Comparison of ENCODE assay signal across 8 mouse cellular contexts in genomic region chr13:23491990-23492389, GRCm38 (mm10). TPM values are rescaled to one million over a fixed set of nuclear protein-coding genes. Genes with fewer than 3 reads are reported as not detected.
A peak's percentile ranks its signal among the peaks of the same experiment; 100 is the strongest.
DNase-seq lines count a peak whose midpoint lies in the region; ATAC-seq and TF ChIP-seq lines count a peak whose summit lies in the region.

No protein-coding gene starts in this region.

- H3K4me2 ChIP-seq in embryonic facial prominence, embryonic 15.5 days (replicated peaks) = peak overlapping the region; percentile 37; the same call in 1 of the 2 replicates
- peak overlapping the region; percentile 27; the same call in 1 of the 2 replicates for H3K4me2 ChIP-seq in limb, embryonic 11.5 days (ENCODE audit: low read depth, severe bottlenecking)
- H3K4me2 ChIP-seq in neural tube, embryonic 15.5 days = peak overlapping the region; percentile 48

- H3K9me3 ChIP-seq in embryonic facial prominence, embryonic 15.5 days (replicated peaks) = no peaks in the 10 kb centered on the region
- no peaks in the 10 kb centered on the region for H3K9me3 ChIP-seq in limb, embryonic 11.5 days (ENCODE audit: control insufficient read depth, low read length)
- H3K9me3 ChIP-seq in neural tube, embryonic 15.5 days (replicated peaks) = no peaks in the 10 kb centered on the region

- H3K36me3 ChIP-seq in embryonic facial prominence, embryonic 15.5 days = no peaks in the 10 kb centered on the region
- H3K36me3 ChIP-seq in limb, embryonic 11.5 days (ENCODE audit: control insufficient read depth, insufficient read depth, low read length) = no peaks in the 10 kb centered on the region
- H3K36me3 ChIP-seq in neural tube, embryonic 15.5 days = no peaks in the 10 kb centered on the region

- 10% methylated on average over 14 of the region's 14 CpGs for WGBS in embryonic facial prominence, embryonic 15.5 days
- WGBS in limb, embryonic 11.5 days = 10% methylated on average over 14 of the region's 14 CpGs
- WGBS in neural tube, embryonic 15.5 days = 4% methylated on average over 14 of the region's 14 CpGs

- H3K27ac ChIP-seq in layer of hippocampus, adult 2 months = no peak overlapping the region
- H3K27ac ChIP-seq in embryonic facial prominence, embryonic 15.5 days (replicated peaks) = no peak overlapping the region
- H3K27ac ChIP-seq in limb, embryonic 11.5 days (replicated peaks; ENCODE audit: low read depth, low read length) = no peak overlapping the region
- no peak overlapping the region for H3K27ac ChIP-seq in neural tube, embryonic 15.5 days (replicated peaks)

- H3K4me3 ChIP-seq in layer of hippocampus, adult 2 months = peak overlapping the region; percentile 17; the same call in 1 of the 2 replicates
- peak overlapping the region; percentile 27 for H3K4me3 ChIP-seq in embryonic facial prominence, embryonic 15.5 days (replicated peaks)
- H3K4me3 ChIP-seq in limb, embryonic 11.5 days (ENCODE audit: low read depth, low read length) = no peak overlapping the region
- H3K4me3 ChIP-seq in neural tube, embryonic 15.5 days (replicated peaks) = peak overlapping the region; percentile 26

- DNase-seq in layer of hippocampus, adult 2 months (ENCODE audit: low spot score in 2 of 2) = no peak
- no peak for DNase-seq in layer of hippocampus, postnatal 25 days (ENCODE audit: extremely low spot score in 1 of 2, low spot score in 1 of 2)
- no peak for DNase-seq in limb, embryonic 11.5 days (ENCODE audit: low spot score)
- no peak for DNase-seq in urinary bladder, adult 18-20 months (ENCODE audit: low spot score in 2 of 2)
- no peak for DNase-seq in cerebellum, postnatal 25 days
- DNase-seq in cerebellum, adult 9-10 months = no peak

- no peak for TF ChIP-seq CTCF in layer of hippocampus, adult 2 months (conservative IDR thresholded peaks at IDR 0.05)

- ATAC-seq in embryonic facial prominence, embryonic 15.5 days (ENCODE audit: insufficient number of reproducible peaks, low FRiP score, low TSS enrichment, low read depth) = no peak
- no peak for ATAC-seq in limb, embryonic 11.5 days (ENCODE audit: insufficient number of reproducible peaks, low FRiP score, low TSS enrichment, low read depth)
- ATAC-seq in neural tube, embryonic 15.5 days (ENCODE audit: low FRiP score) = no peak

- no peak overlapping the region for H3K9ac ChIP-seq in embryonic facial prominence, embryonic 15.5 days
- no peak overlapping the region for H3K9ac ChIP-seq in limb, embryonic 11.5 days (ENCODE audit: low read length)
- H3K9ac ChIP-seq in neural tube, embryonic 15.5 days (replicated peaks) = no peak overlapping the region

- 0 out of 2 replicates have a peak, but pooled peaks cover 5% of the 10 kb centered on the region for H3K4me1 ChIP-seq in embryonic facial prominence, embryonic 15.5 days
- H3K4me1 ChIP-seq in limb, embryonic 11.5 days (ENCODE audit: control insufficient read depth, insufficient read depth, low read length) = no peaks in the 10 kb centered on the region; the same call in 1 of the 2 replicates
- peaks cover 12% of the 10 kb centered on the region for H3K4me1 ChIP-seq in neural tube, embryonic 15.5 days

- no peaks in the 10 kb centered on the region for H3K27me3 ChIP-seq in embryonic facial prominence, embryonic 15.5 days
- no peaks in the 10 kb centered on the region for H3K27me3 ChIP-seq in limb, embryonic 11.5 days (ENCODE audit: control insufficient read depth, insufficient read depth, low read length)
- H3K27me3 ChIP-seq in neural tube, embryonic 15.5 days (replicated peaks) = 0 out of 2 replicates have a peak, but pooled peaks cover under 1% of the 10 kb centered on the region

RNA-seq across cellular contexts. Expression of gene Btn2a2, which starts 3.3 kb away (rescaled TPM):
- under 1 TPM; 0.49 to 0.52 TPM for total RNA-seq in layer of hippocampus, adult 2 months (2021)
- total RNA-seq in layer of hippocampus, postnatal 25 days (2021) = under 1 TPM; 0.59 to 0.66 TPM
- polyA plus RNA-seq in embryonic facial prominence, embryonic 15.5 days (2015; fragmentation: Nextera tagmentation; extraction: Ambion mirVana) = 0.55 and 0.65 TPM in 2 replicates
- 1.3 and 2.2 TPM in 2 replicates for polyA plus RNA-seq in limb, embryonic 11.5 days (2014; fragmentation: Nextera tagmentation; extraction: Ambion mirVana)
- polyA plus RNA-seq in neural tube, embryonic 15.5 days (2015; fragmentation: Nextera tagmentation; extraction: Ambion mirVana) = 0.14 and 0.22 TPM in 2 replicates

RNA-seq across cellular contexts. Expression of gene Btn1a1, which starts 26.3 kb away (rescaled TPM):
- not detected for total RNA-seq in layer of hippocampus, adult 2 months (2021)
- not detected for total RNA-seq in layer of hippocampus, postnatal 25 days (2021)
- polyA plus RNA-seq in embryonic facial prominence, embryonic 15.5 days (2015; fragmentation: Nextera tagmentation; extraction: Ambion mirVana) = 0.04 TPM in 1 of 2 replicates, not detected in the other
- not detected in 2 replicates for polyA plus RNA-seq in limb, embryonic 11.5 days (2014; fragmentation: Nextera tagmentation; extraction: Ambion mirVana)
- polyA plus RNA-seq in neural tube, embryonic 15.5 days (2015; fragmentation: Nextera tagmentation; extraction: Ambion mirVana) = 0.15 TPM in 1 of 2 replicates, not detected in the other

RNA-seq across cellular contexts. Expression of gene Hist1h4h, which starts 38.9 kb away (rescaled TPM):
- 100 to 1,000 TPM; 333 to 344 TPM for total RNA-seq in layer of hippocampus, adult 2 months (2021)
- 100 to 1,000 TPM; 289 to 367 TPM for total RNA-seq in layer of hippocampus, postnatal 25 days (2021)
- polyA plus RNA-seq in embryonic facial prominence, embryonic 15.5 days (2015; fragmentation: Nextera tagmentation; extraction: Ambion mirVana) = 6.1 and 7.1 TPM in 2 replicates
- 4.0 and 5.6 TPM in 2 replicates for polyA plus RNA-seq in limb, embryonic 11.5 days (2014; fragmentation: Nextera tagmentation; extraction: Ambion mirVana)
- polyA plus RNA-seq in neural tube, embryonic 15.5 days (2015; fragmentation: Nextera tagmentation; extraction: Ambion mirVana) = 1.5 and 4.5 TPM in 2 replicates

RNA-seq across cellular contexts. Expression of gene Hist1h2af, which starts 41.7 kb away (rescaled TPM):
- total RNA-seq in layer of hippocampus, adult 2 months (2021) = 10 to 100 TPM in 1 of 2 experiments, 1 to 10 TPM in 1; 6.9 to 12.2 TPM
- 10 to 100 TPM in 1 of 2 experiments, 1 to 10 TPM in 1; 7.8 to 12.2 TPM for total RNA-seq in layer of hippocampus, postnatal 25 days (2021)
- polyA plus RNA-seq in embryonic facial prominence, embryonic 15.5 days (2015; fragmentation: Nextera tagmentation; extraction: Ambion mirVana) = 2.7 and 3.4 TPM in 2 replicates
- polyA plus RNA-seq in limb, embryonic 11.5 days (2014; fragmentation: Nextera tagmentation; extraction: Ambion mirVana) = 5.1 and 7.9 TPM in 2 replicates
- 0.77 TPM in 1 of 2 replicates, not detected in the other for polyA plus RNA-seq in neural tube, embryonic 15.5 days (2015; fragmentation: Nextera tagmentation; extraction: Ambion mirVana)

RNA-seq across cellular contexts. Expression of gene Hist1h3g, which starts 43.2 kb away (rescaled TPM):
- 1 to 10 TPM; 3.6 to 5.5 TPM for total RNA-seq in layer of hippocampus, adult 2 months (2021)
- 1 to 10 TPM; 3.6 to 5.7 TPM for total RNA-seq in layer of hippocampus, postnatal 25 days (2021)
- 3.2 and 5.3 TPM in 2 replicates for polyA plus RNA-seq in embryonic facial prominence, embryonic 15.5 days (2015; fragmentation: Nextera tagmentation; extraction: Ambion mirVana)
- polyA plus RNA-seq in limb, embryonic 11.5 days (2014; fragmentation: Nextera tagmentation; extraction: Ambion mirVana) = 7.0 and 9.4 TPM in 2 replicates
- polyA plus RNA-seq in neural tube, embryonic 15.5 days (2015; fragmentation: Nextera tagmentation; extraction: Ambion mirVana) = 0.51 and 0.64 TPM in 2 replicates
